Mouse (Mus musculus): ENCODE results near the gene Aff3.

GRCm38 (mm10) chr1:38507636-38508179, 157.0 kb downstream of the Aff3 start:
- no peak for TF ChIP-seq CTCF (IDR thresholded peaks at IDR 0.05; ENCODE audit: insufficient read depth, low read length)
- no peak for TF ChIP-seq POLR2A (IDR thresholded peaks at IDR 0.05; ENCODE audit: borderline replicate concordance, extremely low read depth, low read depth, low read length)

Data from lung, adult 2 months (tissue).